Mouse (Mus musculus): Measurements from ENCODE around the gene Pik3r4. TPM values are rescaled to one million over a fixed set of nuclear protein-coding genes. Genes with fewer than 3 reads are reported as not detected.
"Not testable (repeated sequence)": the region's sequence is repeated elsewhere in the genome, so short reads cannot be mapped to it uniquely, and the experiment has no call there.

Gene Pik3r4
- polyA plus RNA-seq (2015; fragmentation: Nextera tagmentation; extraction: Ambion mirVana) = 24.1 and 24.2 TPM in 2 replicates

DNA sequence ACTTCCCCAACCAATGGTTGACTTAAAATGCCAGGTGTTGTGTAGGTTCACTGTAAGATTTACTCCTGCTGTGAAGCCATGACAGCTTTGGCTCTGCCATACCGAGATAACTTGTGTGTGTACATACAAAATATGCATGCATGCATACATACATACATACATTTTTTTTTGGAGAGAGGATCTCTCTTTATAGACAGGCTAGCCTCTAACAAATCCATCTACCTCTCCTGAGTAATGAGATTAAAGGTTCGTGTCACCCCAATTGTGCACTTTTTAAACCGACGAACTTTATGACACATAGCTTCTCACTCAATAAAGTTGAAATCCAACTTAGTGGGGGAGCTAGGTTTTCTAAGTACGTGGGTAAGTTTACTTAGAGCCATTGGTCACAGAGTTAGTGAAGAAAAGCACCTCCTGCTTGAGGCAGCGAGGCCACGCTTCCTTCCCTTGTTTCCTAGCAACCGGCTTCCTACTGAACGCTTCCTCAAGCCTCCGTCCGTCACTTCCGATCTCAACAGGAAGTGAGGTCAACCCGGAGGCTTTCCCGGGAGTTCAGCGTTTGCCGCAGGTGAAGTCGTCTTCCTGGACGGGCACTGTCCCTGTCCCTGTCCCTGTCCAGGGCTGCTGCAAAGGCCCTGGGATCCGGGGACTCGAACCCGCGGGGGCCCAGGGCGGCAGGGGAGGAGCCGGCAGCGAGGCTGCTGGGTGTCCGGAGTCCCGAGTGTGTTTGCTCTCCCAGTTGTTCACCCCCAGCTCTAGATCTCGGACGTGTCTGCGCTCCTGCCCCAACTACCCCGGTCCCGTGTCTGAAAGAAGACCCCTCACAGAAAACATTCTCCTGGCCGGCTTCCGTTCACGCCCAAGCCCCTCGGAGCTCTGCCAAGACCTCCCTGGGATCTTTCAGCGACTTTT is at the start of gene Pik3r4:
Gene Pik3r4, plus strand, starts transcription at position 519 of the 912 bp plus-strand sequence.
- H3K9ac ChIP-seq (replicated peaks; ENCODE audit: low read length) = peak within 1 kb of the TSS; percentile 93
- peak within 1 kb of the TSS; percentile 97 for H3K4me3 ChIP-seq (ENCODE audit: low read length)
- peaks cover 13% of the 10 kb centered on the region; the same call in 1 of the 2 replicates for H3K36me3 ChIP-seq (ENCODE audit: insufficient read depth, low read length)
- peak; percentile 95 for ATAC-seq (ENCODE audit: low FRiP score, low TSS enrichment)
- H3K27ac ChIP-seq (ENCODE audit: low read length) = peak within 1 kb of the TSS; percentile 60
- 6% methylated on average over 37 of the region's 37 CpGs for WGBS
- peaks cover 6% of the 10 kb centered on the region for H3K4me1 ChIP-seq (ENCODE audit: insufficient read depth, low read length)
- no peaks in the 10 kb centered on the region for H3K9me3 ChIP-seq (ENCODE audit: low read length)
- peak within 1 kb of the TSS; percentile 82 for H3K4me2 ChIP-seq (replicated peaks; ENCODE audit: low read depth, low read length)
- H3K27me3 ChIP-seq (ENCODE audit: insufficient read depth, low read length) = no peaks in the 10 kb centered on the region

DNA sequence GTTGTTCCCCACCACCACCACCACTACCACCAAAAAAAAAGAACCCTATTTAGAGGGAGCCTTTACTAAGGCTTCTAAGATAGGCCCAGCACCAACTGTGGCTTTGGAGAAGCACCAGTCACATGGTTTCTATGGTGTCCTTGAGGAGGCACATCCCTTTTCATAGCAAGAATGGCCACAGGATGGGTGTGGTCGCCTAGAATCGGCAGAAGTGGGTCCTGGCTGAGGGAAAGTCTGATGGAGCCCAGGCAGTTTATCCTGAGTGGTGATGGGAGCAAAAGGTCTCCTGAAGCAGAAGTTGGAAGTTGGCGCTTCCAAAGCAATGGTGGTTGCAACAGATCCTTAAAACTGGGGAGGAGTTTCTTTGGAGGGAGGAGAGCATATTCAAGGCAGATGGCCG is 43.9 kb upstream of the Pik3r4 start:
- Histone ChIP-seq H3K27me3 (ENCODE audit: insufficient read depth, low read length) (no peaks in the 10 kb centered on the region), H3K27ac (ENCODE audit: low read length) (no peak overlapping the region), H3K9ac (replicated peaks; ENCODE audit: low read length) (no peak overlapping the region), H3K9me3 (ENCODE audit: low read length) (no peaks in the 10 kb centered on the region), H3K36me3 (ENCODE audit: insufficient read depth, low read length) (no peaks in the 10 kb centered on the region), H3K4me3 (ENCODE audit: low read length) (no peak overlapping the region), H3K4me1 (ENCODE audit: insufficient read depth, low read length) (no peaks in the 10 kb centered on the region), H3K4me2 (replicated peaks; ENCODE audit: low read depth, low read length) (no peak overlapping the region)
- no peak for ATAC-seq (ENCODE audit: low FRiP score, low TSS enrichment)
- 84% methylated on average over 4 of the region's 4 CpGs for WGBS

- WGBS = 85% methylated on average over 15 of the region's 15 CpGs
- Histone ChIP-seq H3K27ac (ENCODE audit: low read length) (no peak overlapping the region), H3K4me3 (ENCODE audit: low read length) (no peak overlapping the region), H3K4me1 (ENCODE audit: insufficient read depth, low read length) (no peaks in the 10 kb centered on the region; the same call in 1 of the 2 replicates), H3K27me3 (ENCODE audit: insufficient read depth, low read length) (no peaks in the 10 kb centered on the region), H3K9ac (replicated peaks; ENCODE audit: low read length) (no peak overlapping the region), H3K36me3 (ENCODE audit: insufficient read depth, low read length) (no peaks in the 10 kb centered on the region), H3K9me3 (ENCODE audit: low read length) (no peaks in the 10 kb centered on the region), H3K4me2 (replicated peaks; ENCODE audit: low read depth, low read length) (no peak overlapping the region)
- no peak for ATAC-seq (ENCODE audit: low FRiP score, low TSS enrichment)
Measured at GRCm38 (mm10) chr9:105611980-105612771, 30.6 kb upstream of the Pik3r4 start.

DNA sequence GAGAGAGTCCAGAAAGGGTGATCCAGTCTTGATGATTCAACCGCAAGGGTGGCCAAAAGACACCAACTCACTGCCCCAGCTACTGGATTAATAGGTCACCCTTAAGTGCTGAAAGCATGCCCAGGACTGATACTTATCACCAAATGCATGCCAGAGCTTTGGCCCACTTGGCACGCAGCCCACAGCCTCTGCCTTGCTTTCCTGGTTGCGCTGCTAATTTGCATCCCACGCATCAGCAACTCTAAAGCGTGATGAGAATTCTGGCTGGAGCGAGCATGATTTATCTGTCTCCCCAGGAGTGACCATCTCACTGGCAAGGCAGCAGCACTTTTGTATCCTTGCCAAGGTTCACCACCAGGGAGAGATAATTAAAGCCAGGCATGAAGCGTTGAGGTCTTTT is 29.9 kb upstream of the Pik3r4 start:
- H3K4me1 ChIP-seq (ENCODE audit: insufficient read depth, low read length) = no peaks in the 10 kb centered on the region; the same call in 1 of the 2 replicates
- H3K27me3 ChIP-seq (ENCODE audit: insufficient read depth, low read length) = no peaks in the 10 kb centered on the region
- no peak overlapping the region for H3K9ac ChIP-seq (replicated peaks; ENCODE audit: low read length)
- H3K4me2 ChIP-seq (replicated peaks; ENCODE audit: low read depth, low read length) = no peak overlapping the region
- no peak overlapping the region for H3K27ac ChIP-seq (ENCODE audit: low read length)
- H3K9me3 ChIP-seq (ENCODE audit: low read length) = no peaks in the 10 kb centered on the region
- peak; percentile 42; the same call in 1 of the 2 replicates for ATAC-seq (ENCODE audit: low FRiP score, low TSS enrichment)
- no peak overlapping the region for H3K4me3 ChIP-seq (ENCODE audit: low read length)
- no peaks in the 10 kb centered on the region for H3K36me3 ChIP-seq (ENCODE audit: insufficient read depth, low read length)
- 66% methylated on average over 7 of the region's 7 CpGs for WGBS

DNA sequence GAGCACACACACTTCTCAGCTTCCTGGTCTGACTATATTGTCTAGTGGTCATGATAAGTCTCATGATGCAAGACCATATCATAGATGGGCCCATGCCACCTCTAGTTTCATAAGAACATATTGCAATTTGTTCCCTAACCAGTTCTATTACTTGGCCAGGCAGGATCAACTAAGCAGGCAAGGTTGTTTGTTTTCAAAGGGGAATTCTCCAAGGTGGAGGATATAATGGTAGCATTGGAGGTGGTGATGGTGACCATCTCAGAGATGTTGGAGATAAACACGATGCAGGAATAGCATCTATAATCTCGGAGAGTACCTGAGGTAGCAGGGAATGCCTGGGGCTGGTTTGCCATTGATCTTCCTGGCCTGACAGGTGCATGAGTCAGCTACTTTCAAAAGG is 26.8 kb upstream of the Pik3r4 start:
- no peak overlapping the region for H3K9ac ChIP-seq (replicated peaks; ENCODE audit: low read length)
- no peaks in the 10 kb centered on the region; the same call in 1 of the 2 replicates for H3K4me1 ChIP-seq (ENCODE audit: insufficient read depth, low read length)
- H3K36me3 ChIP-seq (ENCODE audit: insufficient read depth, low read length) = no peaks in the 10 kb centered on the region
- no peak overlapping the region for H3K4me2 ChIP-seq (replicated peaks; ENCODE audit: low read depth, low read length)
- ATAC-seq (ENCODE audit: low FRiP score, low TSS enrichment) = no peak
- H3K27ac ChIP-seq (ENCODE audit: low read length) = no peak overlapping the region
- no peaks in the 10 kb centered on the region for H3K27me3 ChIP-seq (ENCODE audit: insufficient read depth, low read length)
- WGBS = 71% methylated on average over 2 of the region's 2 CpGs
- H3K9me3 ChIP-seq (ENCODE audit: low read length) = no peaks in the 10 kb centered on the region
- no peak overlapping the region for H3K4me3 ChIP-seq (ENCODE audit: low read length)

GRCm38 (mm10) chr9:105617274-105617673 is 25.5 kb upstream of the Pik3r4 start:
- H3K36me3 ChIP-seq (ENCODE audit: insufficient read depth, low read length); H3K27ac ChIP-seq (ENCODE audit: low read length); H3K27me3 ChIP-seq (ENCODE audit: insufficient read depth, low read length); H3K9ac ChIP-seq (replicated peaks; ENCODE audit: low read length); H3K4me1 ChIP-seq (ENCODE audit: insufficient read depth, low read length); H3K4me2 ChIP-seq (replicated peaks; ENCODE audit: low read depth, low read length); H3K9me3 ChIP-seq (ENCODE audit: low read length); H3K4me3 ChIP-seq (ENCODE audit: low read length): not testable (repeated sequence)
- ATAC-seq (ENCODE audit: low FRiP score, low TSS enrichment) = peak; percentile 54; the same call in 1 of the 2 replicates

- H3K27me3 ChIP-seq (ENCODE audit: insufficient read depth, low read length) = no peaks in the 10 kb centered on the region
- H3K36me3 ChIP-seq (ENCODE audit: insufficient read depth, low read length) = no peaks in the 10 kb centered on the region
- H3K27ac ChIP-seq (ENCODE audit: low read length) = no peak overlapping the region
- WGBS = 85% methylated on average over 2 of the region's 2 CpGs
- no peaks in the 10 kb centered on the region for H3K4me1 ChIP-seq (ENCODE audit: insufficient read depth, low read length)
- H3K4me2 ChIP-seq (replicated peaks; ENCODE audit: low read depth, low read length) = no peak overlapping the region
- H3K4me3 ChIP-seq (ENCODE audit: low read length) = no peak overlapping the region
- no peak overlapping the region for H3K9ac ChIP-seq (replicated peaks; ENCODE audit: low read length)
- no peaks in the 10 kb centered on the region for H3K9me3 ChIP-seq (ENCODE audit: low read length)
- ATAC-seq (ENCODE audit: low FRiP score, low TSS enrichment) = no peak
Measured at GRCm38 (mm10) chr9:105633961-105634360, 8.8 kb upstream of the Pik3r4 start.

- H3K27ac ChIP-seq (ENCODE audit: low read length); ATAC-seq (ENCODE audit: low FRiP score, low TSS enrichment); H3K4me1 ChIP-seq (ENCODE audit: insufficient read depth, low read length); H3K27me3 ChIP-seq (ENCODE audit: insufficient read depth, low read length); H3K9me3 ChIP-seq (ENCODE audit: low read length); H3K9ac ChIP-seq (replicated peaks; ENCODE audit: low read length); H3K4me2 ChIP-seq (replicated peaks; ENCODE audit: low read depth, low read length); H3K4me3 ChIP-seq (ENCODE audit: low read length): not testable (repeated sequence)
- 83% methylated on average over 6 of the region's 6 CpGs for WGBS
- H3K36me3 ChIP-seq (ENCODE audit: insufficient read depth, low read length) = peaks cover 10% of the 10 kb centered on the region; the same call in 1 of the 2 replicates
Measured at GRCm38 (mm10) chr9:105641377-105641776, 1.4 kb upstream of the Pik3r4 start.

GRCm38 (mm10) chr9:105656189-105656588 is 13.4 kb downstream of the Pik3r4 start:
- H3K4me1 ChIP-seq (ENCODE audit: insufficient read depth, low read length) = no peaks in the 10 kb centered on the region
- H3K36me3 ChIP-seq (ENCODE audit: insufficient read depth, low read length) = peaks cover 27% of the 10 kb centered on the region
- H3K9ac ChIP-seq (replicated peaks; ENCODE audit: low read length) = no peak overlapping the region
- peak; percentile 91 for ATAC-seq (ENCODE audit: low FRiP score, low TSS enrichment)
- no peak overlapping the region for H3K4me2 ChIP-seq (replicated peaks; ENCODE audit: low read depth, low read length)
- H3K4me3 ChIP-seq (ENCODE audit: low read length) = no peak overlapping the region
- H3K27me3 ChIP-seq (ENCODE audit: insufficient read depth, low read length) = no peaks in the 10 kb centered on the region
- no peak overlapping the region for H3K27ac ChIP-seq (ENCODE audit: low read length)
- WGBS = 47% methylated on average over 2 of the region's 2 CpGs
- H3K9me3 ChIP-seq (ENCODE audit: low read length) = no peaks in the 10 kb centered on the region
